In genomic region chr16:95570616-95571015, GRCm38 (mm10) we compare ENCODE assay signal across 9 mouse cellular contexts. TPM values are rescaled to one million over a fixed set of nuclear protein-coding genes. Genes with fewer than 3 reads are reported as not detected.
A peak's percentile ranks its signal among the peaks of the same experiment; 100 is the strongest.
DNase-seq lines count a peak whose midpoint lies in the region; ATAC-seq and TF ChIP-seq lines count a peak whose summit lies in the region.
"Had no signal": no experiment of that assay in that cellular context is flagged by ENCODE, and none has a peak within 500 bp of the region (broad histone marks: within the 10 kb centered on the region; RNA-seq: fewer than 3 reads in every experiment).

No protein-coding gene starts in this region.

- DNase-seq in gastrocnemius, adult 2 months = peak; percentile 31
- no peak for DNase-seq in gastrocnemius, postnatal 14 days
- peak; percentile 54 for DNase-seq in neural tube, embryonic 10.5 days (ENCODE audit: extremely low spot score, low spot score)
- peak; percentile 74 for DNase-seq in embryo, embryonic 10 days (ENCODE audit: low spot score)
- no peak for DNase-seq in urinary bladder, postnatal 10 days (ENCODE audit: low spot score)

- peak; percentile 51 for TF ChIP-seq CTCF in gastrocnemius, adult 2 months (IDR thresholded peaks at IDR 0.05)

- no peaks in the 10 kb centered on the region for H3K36me3 ChIP-seq in neural tube, embryonic 15.5 days
- H3K36me3 ChIP-seq: neural tube, embryonic 13.5 days had no signal

- H3K27me3 ChIP-seq in neural tube, embryonic 15.5 days (replicated peaks) = no peaks in the 10 kb centered on the region
- H3K27me3 ChIP-seq: neural tube, embryonic 13.5 days had no signal

- H3K4me1 ChIP-seq in neural tube, embryonic 15.5 days = no peaks in the 10 kb centered on the region
- H3K4me1 ChIP-seq: neural tube, embryonic 13.5 days had no signal

- H3K4me2 ChIP-seq in neural tube, embryonic 15.5 days = no peak overlapping the region
- H3K4me2 ChIP-seq: neural tube, embryonic 13.5 days had no signal

- H3K27ac ChIP-seq in gastrocnemius, adult 2 months = no peak overlapping the region
- no peak overlapping the region for H3K27ac ChIP-seq in neural tube, embryonic 15.5 days (replicated peaks)
- H3K27ac ChIP-seq: neural tube, embryonic 13.5 days had no signal

- 14% methylated on average over 1 of the region's 1 CpGs for WGBS in neural tube, embryonic 15.5 days

- intact Hi-C loops in gastrocnemius, adult 2 months (cut with DNase I) = loop anchor here (5.0 to 10.0 kb wide), 2 partner anchors 103 to 226 kb away; no protein-coding TSS in a partner anchor
- intact Hi-C loops in gastrocnemius, postnatal 14 days (cut with DNase I; ENCODE audit: low total_unique reads) = no loop called here

- no peak for ATAC-seq in neural tube, embryonic 15.5 days (ENCODE audit: low FRiP score)
- ATAC-seq in megakaryocyte-erythroid progenitor cell, adult 5-6 weeks (replicated peaks; ENCODE audit: low FRiP score, low TSS enrichment, poor library complexity, severe bottlenecking) = peak; percentile 78
- no peak for ATAC-seq in activated CD4-positive, CD25-positive, alpha-beta regulatory T cell, adult 4 months

- H3K9me3 ChIP-seq in neural tube, embryonic 15.5 days (replicated peaks) = no peaks in the 10 kb centered on the region
- H3K9me3 ChIP-seq: neural tube, embryonic 13.5 days had no signal

- no peak overlapping the region for H3K4me3 ChIP-seq in gastrocnemius, adult 2 months
- H3K4me3 ChIP-seq in neural tube, embryonic 15.5 days (replicated peaks) = no peak overlapping the region
- H3K4me3 ChIP-seq: neural tube, embryonic 13.5 days had no signal

- H3K9ac ChIP-seq in neural tube, embryonic 15.5 days (replicated peaks) = no peak overlapping the region
- H3K9ac ChIP-seq: neural tube, embryonic 13.5 days had no signal

RNA-seq across cellular contexts. Expression of gene Erg, which starts 15.8 kb away (rescaled TPM):
- total RNA-seq in gastrocnemius, adult 2 months (2021) = 1 to 10 TPM; 8.1 to 9.1 TPM
- total RNA-seq in gastrocnemius, postnatal 14 days (2021) = 10 to 100 TPM; 17.9 to 19.7 TPM
- 2.3 and 2.9 TPM in 2 replicates for polyA plus RNA-seq in neural tube, embryonic 15.5 days (2015; fragmentation: Nextera tagmentation; extraction: Ambion mirVana)
- total RNA-seq in megakaryocyte-erythroid progenitor cell, adult 5-6 weeks (2014; fragmentation: Nextera tagmentation) = 6.8 and 13.7 TPM in 2 replicates
- 10.9 and 35.8 TPM in 2 replicates for total RNA-seq in megakaryocyte-erythroid progenitor cell, adult 5-6 weeks (2017)
- not detected for polyA plus RNA-seq in activated CD4-positive, CD25-positive, alpha-beta regulatory T cell, adult 4 months (2017; shearing (Covaris generic))

Comparison
In these comparisons a context has a peak if more than half of its experiments do, and no peak if none do; other contexts are left out.
1. DNase-seq: peak in gastrocnemius, adult 2 months (single experiment), neural tube, embryonic 10.5 days (single experiment) and embryo, embryonic 10 days (single experiment); none in gastrocnemius, postnatal 14 days (single experiment) and urinary bladder, postnatal 10 days (single experiment).